Mouse (Mus musculus): ENCODE data around the gene Zbed3.

GRCm38 (mm10) chr13:95366356-95366755, 42.9 kb downstream of the Zbed3 start:
- no peak for TF ChIP-seq CTCF (IDR thresholded peaks at IDR 0.05)
- no peak for TF ChIP-seq POLR2A (IDR thresholded peaks at IDR 0.05; ENCODE audit: insufficient read depth, low read depth, low read length)

All from heart, adult 2 months (tissue).